Mouse (Mus musculus) spleen, adult 2 months (tissue): Measurements from ENCODE around the gene Gm20831. TPM values are rescaled to one million over a fixed set of nuclear protein-coding genes. Genes with fewer than 3 reads are reported as not detected.
"Not testable (repeated sequence)": the region's sequence is repeated elsewhere in the genome, so short reads cannot be mapped to it uniquely, and the experiment has no call there.

Experiments
- DNase-seq, 2 experiments: peaks; one replicate each; pipeline versions ENCODE4 v3.0.0 to v3.0.0-alpha.2; 2012 to 2021; ENCODE audit warnings: low spot score in 2 of 2, low read depth in 1 of 2
- H3K27ac ChIP-seq: fragments of 200-500 bp; 2 replicates; pipeline ENCODE4 v1.5.1; 2012; ENCODE audit warnings: low read length, inconsistent platforms; ENCODE audit not compliant: insufficient read depth
- H3K27me3 ChIP-seq: fragments of 200-500 bp; 2 replicates; pipeline ENCODE4 v1.6.1; 2012; ENCODE audit warnings: mild to moderate bottlenecking, moderate library complexity, low read length, inconsistent platforms; ENCODE audit not compliant: control insufficient read depth, insufficient read depth
- H3K36me3 ChIP-seq: fragments of 200-500 bp; 2 replicates; pipeline ENCODE4 v1.6.1; 2012; ENCODE audit warnings: mild to moderate bottlenecking, low read length, inconsistent platforms; ENCODE audit not compliant: control insufficient read depth, insufficient read depth
- H3K4me1 ChIP-seq: fragments of 200-500 bp; 2 replicates; pipeline ENCODE4 v1.6.1; 2011; ENCODE audit warnings: inconsistent platforms; ENCODE audit not compliant: control insufficient read depth, insufficient read depth, insufficient read length
- H3K4me3 ChIP-seq: fragments of 200-500 bp; 2 replicates; pipeline ENCODE4 v1.5.1; 2011; ENCODE audit warnings: mild to moderate bottlenecking, inconsistent platforms; ENCODE audit not compliant: insufficient read depth, insufficient read length; ENCODE audit errors: extremely low read depth
- WGBS: fragments of 180-500 bp; shearing (Covaris S2); methylation state at CpG from one replicate; pipeline ENCODE4 v1.1.7; 2018; 5-methylcytosine and 5-hydroxymethylcytosine counted together
- polyA plus RNA-seq: library from polyadenylated mRNA; depleted of rRNA; stranded (reverse); fragments of >200 nt; gene quantifications from 2 replicates; pipeline ENCODE4 v1.2.3, GENCODE M21; 2012; rRNA removed

Gm20831 gene
- not detected in 2 replicates for polyA plus RNA-seq

DNA sequence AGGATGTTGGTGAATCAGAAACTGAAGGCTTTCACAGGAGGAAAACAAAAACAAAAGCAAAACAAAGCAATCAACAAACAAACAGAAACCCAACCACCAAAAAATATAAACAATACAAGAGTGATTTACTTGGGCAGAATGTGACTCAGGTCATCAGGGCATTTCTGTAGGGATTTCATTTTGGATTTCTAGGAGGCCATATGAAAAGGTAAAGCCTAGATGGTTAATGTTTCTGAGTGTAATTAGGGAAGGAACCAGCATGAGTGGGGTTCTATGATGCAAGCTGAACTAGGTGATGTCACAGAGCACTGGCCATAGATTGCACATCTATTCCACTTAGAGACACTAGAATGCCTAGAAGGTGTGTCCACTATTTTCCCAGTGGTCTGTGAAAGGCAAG lies at the start of gene Gm20831, which contains the start of gene Gm20772:
Gm20831 (plus strand) TSS at position 301 of the 400 bp plus-strand sequence.
Gm20772 (plus strand) TSS at position 301 of the 400 bp plus-strand sequence.
- H3K36me3 ChIP-seq, H3K27ac ChIP-seq, H3K27me3 ChIP-seq, H3K4me3 ChIP-seq, H3K4me1 ChIP-seq, DNase-seq: not testable (repeated sequence)

- not testable (repeated sequence) for H3K27me3 ChIP-seq, DNase-seq
- no CpG with 5 or more reads among the region's 3 CpGs for WGBS
Measured at GRCm38 (mm10) chrY:17846166-17846565, 28.4 kb upstream of the Gm20831 start, which contains the start of gene Gm21904. Gene Gm21904, minus strand, starts transcription at chrY:17846266.

GRCm38 (mm10) chrY:17937230-17937629 lies 62.7 kb downstream of the Gm20831 start, which contains the start of gene Srsy:
Gene Srsy, minus strand, starts transcription at chrY:17937330.
- H3K4me3 ChIP-seq, DNase-seq, H3K36me3 ChIP-seq, H3K27me3 ChIP-seq, H3K4me1 ChIP-seq, H3K27ac ChIP-seq: not testable (repeated sequence)
- no CpG with 5 or more reads among the region's 1 CpGs for WGBS

More at GRCm38 (mm10) chrY:17846166-17846565, 28.4 kb upstream of the Gm20831 start, which contains the start of gene Gm21904:
- not testable (repeated sequence) for H3K4me3 ChIP-seq, H3K27ac ChIP-seq, H3K4me1 ChIP-seq, H3K36me3 ChIP-seq

Other genes starting within 250 kb of the Gm20831 start
- gene Gm21904, start 28.5 kb upstream of the Gm20831 start, polyA plus RNA-seq = not detected in 2 replicates
- not detected in 2 replicates for gene Gm20772, start within 50 bp of the Gm20831 start, polyA plus RNA-seq
- not detected in 2 replicates for gene Srsy, start 62.6 kb downstream of the Gm20831 start, polyA plus RNA-seq
- not detected in 2 replicates for gene Gm21764, start 187.1 kb downstream of the Gm20831 start, polyA plus RNA-seq
- gene Ssty1, start 214.4 kb downstream of the Gm20831 start, polyA plus RNA-seq = not detected in 2 replicates